Mouse (Mus musculus) ES-Bruce4 (cell line): ENCODE data around the gene Eef1akmt1. TPM values are rescaled to one million over a fixed set of nuclear protein-coding genes. Genes with fewer than 3 reads are reported as not detected.
A peak's percentile ranks its signal among the peaks of the same experiment; 100 is the strongest.

Experiments used
- H3K27ac ChIP-seq: 2 replicates; pipeline ENCODE4 v1.5.1; 2012; ENCODE audit warnings: low read length, inconsistent platforms; ENCODE audit not compliant: insufficient read depth
- H3K27me3 ChIP-seq: 2 replicates; pipeline ENCODE4 v1.6.1; 2012; ENCODE audit warnings: mild to moderate bottlenecking, low read length, inconsistent platforms; ENCODE audit not compliant: control insufficient read depth, poor library complexity, insufficient read depth, severe bottlenecking
- H3K36me3 ChIP-seq: 2 replicates; pipeline ENCODE4 v1.6.1; 2012; ENCODE audit warnings: inconsistent platforms, mild to moderate bottlenecking, low read length, moderate library complexity; ENCODE audit not compliant: control insufficient read depth, poor library complexity, insufficient read depth, severe bottlenecking
- H3K4me1 ChIP-seq: one replicate; pipeline ENCODE4 v1.8.1; 2011; ENCODE audit warnings: low read length; ENCODE audit not compliant: control insufficient read depth, insufficient read depth
- H3K4me3 ChIP-seq: 2 replicates; pipeline ENCODE4 v1.5.1; 2011; ENCODE audit warnings: low read depth, mild to moderate bottlenecking, low read length
- H3K9ac ChIP-seq: 2 replicates; pipeline ENCODE4 v1.6.1; 2012; ENCODE audit warnings: low read depth, mild to moderate bottlenecking, inconsistent platforms; ENCODE audit not compliant: poor library complexity, severe bottlenecking
- H3K9me3 ChIP-seq: replicated peaks from 2 replicates; pipeline ENCODE4 v1.6.1; 2012; ENCODE audit warnings: mild to moderate bottlenecking, low read length, inconsistent platforms; ENCODE audit not compliant: control insufficient read depth, poor library complexity, insufficient read depth, severe bottlenecking
- CTCF ChIP-seq: IDR thresholded peaks from one replicate; pipeline ENCODE4 v1.8.1; 2011; ENCODE audit warnings: low read depth, low read length
- EP300 ChIP-seq: IDR thresholded peaks from 2 replicates; pipeline ENCODE4 v1.6.1; 2011; ENCODE audit warnings: low read depth, low read length; ENCODE audit not compliant: insufficient read depth
- POLR2A ChIP-seq: IDR thresholded peaks from one replicate; pipeline ENCODE4 v1.8.1; 2011; ENCODE audit warnings: low read length; ENCODE audit not compliant: insufficient read depth
- polyA plus RNA-seq: library from polyadenylated mRNA; stranded (reverse); fragments of >200 nt; gene quantifications from 2 replicates; pipeline ENCODE4 v1.2.4, GENCODE M21; 2011; ENCODE audit warnings: low read depth; ENCODE audit not compliant: missing spikeins, insufficient read depth, insufficient read length

The Eef1akmt1 gene
- polyA plus RNA-seq, 1 experiment = 26.4 TPM

DNA sequence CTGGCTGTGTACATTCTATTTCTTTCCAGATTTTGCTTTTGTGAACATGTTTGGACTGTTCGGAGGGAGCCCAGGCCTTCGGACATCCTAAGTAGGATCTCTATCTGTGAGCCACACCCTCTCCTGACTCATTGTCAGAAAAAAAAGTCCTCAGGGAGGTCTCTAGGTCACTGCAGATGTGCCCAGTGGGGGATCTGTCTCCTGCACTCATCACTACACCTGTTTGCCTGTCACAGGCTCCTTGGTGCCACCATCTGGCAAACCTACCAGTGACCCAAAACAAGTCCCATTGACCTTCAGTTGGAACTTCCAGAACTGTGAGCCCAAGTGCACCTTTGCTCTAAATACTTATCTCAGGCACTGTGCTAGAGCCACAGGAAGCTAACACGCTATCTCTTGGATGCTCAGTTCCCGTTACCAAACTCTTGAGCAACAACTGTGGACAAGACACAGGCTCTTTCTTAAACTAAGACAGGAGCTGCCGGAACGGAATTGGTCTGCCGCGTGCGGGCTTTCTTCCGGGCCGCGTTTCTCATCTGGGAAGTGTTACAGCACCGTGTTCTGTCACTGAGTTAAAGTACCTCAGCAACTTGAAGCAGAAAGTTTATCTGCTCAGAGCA lies 27.9 kb downstream of the Eef1akmt1 start:
- no peaks in the 10 kb centered on the region for H3K27me3 ChIP-seq
- H3K9ac ChIP-seq = no peak overlapping the region
- peaks cover 4% of the 10 kb centered on the region for H3K4me1 ChIP-seq
- H3K4me3 ChIP-seq = no peak overlapping the region
- no peaks in the 10 kb centered on the region for H3K36me3 ChIP-seq
- H3K9me3 ChIP-seq = no peaks in the 10 kb centered on the region
- H3K27ac ChIP-seq = no peak overlapping the region
- TF ChIP-seq POLR2A (no peak), EP300 (peak; percentile 72)

DNA sequence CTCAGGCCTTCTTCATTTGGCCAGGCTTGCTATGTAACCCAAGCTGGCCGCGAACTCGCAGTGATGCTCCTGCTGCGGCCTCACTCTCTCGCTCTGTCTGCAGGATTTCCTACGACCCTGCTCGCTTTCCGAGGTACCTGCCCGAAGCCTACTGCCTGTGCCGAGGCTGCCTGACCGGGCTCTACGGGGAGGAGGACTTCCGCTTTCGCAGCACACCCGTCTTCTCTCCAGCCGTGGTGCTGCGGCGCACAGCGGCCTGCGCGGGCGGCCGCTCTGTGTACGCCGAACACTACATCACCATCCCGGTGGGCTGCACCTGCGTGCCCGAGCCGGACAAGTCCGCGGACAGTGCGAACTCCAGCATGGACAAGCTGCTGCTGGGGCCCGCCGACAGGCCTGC lies 29.2 kb downstream of the Eef1akmt1 start:
- Histone ChIP-seq H3K4me3 (peak overlapping the region; percentile 45), H3K9ac (peak overlapping the region; percentile 37), H3K27ac (no peak overlapping the region), H3K9me3 (no peaks in the 10 kb centered on the region), H3K4me1 (peaks cover 12% of the 10 kb centered on the region), H3K27me3 (no peaks in the 10 kb centered on the region), H3K36me3 (no peaks in the 10 kb centered on the region)
- TF ChIP-seq EP300 (no peak), POLR2A (peak; percentile 10)

DNA sequence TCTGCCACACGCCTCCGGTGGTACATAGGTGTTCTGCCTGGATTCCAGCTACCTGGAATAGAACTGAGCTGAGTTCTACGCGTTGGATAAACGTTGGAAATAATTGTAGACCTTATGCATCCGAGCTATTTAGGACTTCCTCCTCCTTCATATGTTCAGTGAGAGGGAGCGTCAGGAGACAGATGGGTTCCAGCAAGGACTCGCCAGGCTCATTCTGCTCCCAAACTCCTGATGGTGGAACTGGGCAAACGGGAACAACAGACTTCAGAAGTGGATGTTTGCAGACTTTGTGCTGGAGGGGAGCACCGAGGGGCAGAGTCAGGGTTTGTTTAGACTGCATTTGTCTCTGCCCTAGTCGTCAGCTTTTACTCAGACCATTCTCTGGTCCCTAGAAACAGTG lies 30.7 kb downstream of the Eef1akmt1 start:
- no peak overlapping the region for H3K9ac ChIP-seq
- H3K4me3 ChIP-seq = no peak overlapping the region
- H3K27me3 ChIP-seq = no peaks in the 10 kb centered on the region
- H3K36me3 ChIP-seq = no peaks in the 10 kb centered on the region
- H3K9me3 ChIP-seq = no peaks in the 10 kb centered on the region
- TF ChIP-seq POLR2A = no peak
- TF ChIP-seq EP300 = no peak
- TF ChIP-seq CTCF = no peak
- peaks cover 9% of the 10 kb centered on the region for H3K4me1 ChIP-seq
- H3K27ac ChIP-seq = no peak overlapping the region

DNA sequence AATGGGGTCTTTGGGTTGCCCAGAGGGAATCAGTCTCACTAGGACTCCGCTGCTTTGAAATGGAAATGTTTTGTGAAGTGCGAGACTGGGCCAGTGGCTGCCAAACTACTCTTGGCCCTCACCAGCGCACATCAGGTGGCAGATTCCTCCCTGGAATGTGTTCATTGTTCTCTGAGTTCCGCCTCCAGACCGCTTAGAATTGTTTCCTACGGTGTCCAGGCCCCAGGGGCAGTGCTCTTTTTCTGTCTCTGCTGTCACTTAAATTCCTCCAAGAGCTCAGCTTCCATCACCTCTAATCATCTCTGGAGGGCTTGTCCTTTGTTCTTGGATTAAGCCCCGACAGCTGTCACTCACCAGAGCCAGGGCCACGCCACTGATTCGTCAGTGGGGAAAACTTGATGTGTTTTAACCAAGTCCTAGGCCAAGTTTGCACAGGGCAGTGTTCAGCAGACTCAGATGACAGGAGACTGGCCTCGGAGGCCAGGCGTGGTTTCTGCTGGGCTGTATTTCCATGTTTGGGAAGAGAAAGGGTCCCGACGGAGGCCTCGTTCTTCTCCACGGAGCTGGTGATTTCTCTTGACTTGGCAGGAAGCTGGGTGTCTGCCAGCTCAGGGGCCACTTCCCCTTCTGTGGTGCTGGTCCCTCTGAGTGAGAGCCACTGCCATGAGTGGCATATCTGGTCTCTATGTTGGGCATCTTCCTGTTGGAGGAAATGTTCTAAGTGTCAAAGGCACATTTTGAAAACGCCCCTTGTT lies 34.0 kb downstream of the Eef1akmt1 start:
- no peak overlapping the region for H3K4me3 ChIP-seq
- peak overlapping the region; percentile 46; the same call in 1 of the 2 replicates for H3K27ac ChIP-seq
- no peaks in the 10 kb centered on the region for H3K9me3 ChIP-seq
- TF ChIP-seq EP300 (peak; percentile 94), CTCF (no peak), POLR2A (no peak)
- peaks cover 17% of the 10 kb centered on the region for H3K4me1 ChIP-seq
- H3K9ac ChIP-seq = no peak overlapping the region
- H3K36me3 ChIP-seq = no peaks in the 10 kb centered on the region
- H3K27me3 ChIP-seq = no peaks in the 10 kb centered on the region

DNA sequence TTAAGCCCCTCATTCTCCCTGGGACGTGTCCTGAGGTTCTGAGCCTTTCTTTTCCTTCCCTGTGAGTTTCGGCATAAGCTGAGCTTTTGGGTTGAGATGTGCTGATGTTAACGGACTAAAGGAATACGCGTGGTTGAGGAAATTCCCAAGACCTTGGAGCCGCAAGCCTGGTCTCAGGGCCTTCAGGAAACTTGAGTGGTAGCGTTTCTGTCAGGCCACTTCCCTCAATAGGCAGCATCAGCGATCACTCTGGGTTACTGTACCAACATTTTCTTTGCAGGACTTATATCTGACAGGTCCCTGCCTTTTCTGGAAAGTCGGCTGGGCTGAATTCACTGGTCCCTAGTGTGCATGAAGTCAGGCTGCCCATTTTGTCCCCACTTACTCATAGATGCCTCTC lies 34.6 kb downstream of the Eef1akmt1 start:
- peaks cover 17% of the 10 kb centered on the region for H3K4me1 ChIP-seq
- H3K27me3 ChIP-seq = no peaks in the 10 kb centered on the region
- H3K27ac ChIP-seq = no peak overlapping the region
- H3K9me3 ChIP-seq = no peaks in the 10 kb centered on the region
- no peak overlapping the region for H3K4me3 ChIP-seq
- no peak overlapping the region for H3K9ac ChIP-seq
- H3K36me3 ChIP-seq = no peaks in the 10 kb centered on the region
- TF ChIP-seq EP300 = no peak
- no peak for TF ChIP-seq CTCF
- no peak for TF ChIP-seq POLR2A

DNA sequence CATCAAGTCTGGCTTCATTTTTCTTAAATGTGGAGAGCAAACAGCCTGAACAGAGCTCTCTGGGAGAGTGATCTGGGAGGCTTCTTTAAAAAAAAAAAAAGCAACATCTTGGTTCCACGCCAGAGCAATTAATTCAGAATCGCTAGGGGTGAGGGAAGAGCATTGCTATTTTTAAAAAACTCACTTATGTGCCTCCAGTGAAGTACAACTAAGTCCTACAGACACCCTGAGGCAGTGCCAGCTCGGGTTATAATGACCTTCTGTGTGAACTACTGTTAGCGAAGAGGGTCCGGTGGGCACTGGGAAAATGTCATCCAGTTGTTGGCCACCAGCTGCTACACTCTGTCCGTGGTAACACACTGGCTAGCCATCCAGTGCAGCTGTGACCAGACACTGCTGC lies 35.8 kb downstream of the Eef1akmt1 start:
- H3K27me3 ChIP-seq = no peaks in the 10 kb centered on the region
- no peak overlapping the region for H3K4me3 ChIP-seq
- TF ChIP-seq EP300 (no peak), CTCF (no peak), POLR2A (no peak)
- no peak overlapping the region for H3K27ac ChIP-seq
- no peaks in the 10 kb centered on the region for H3K9me3 ChIP-seq
- no peak overlapping the region for H3K9ac ChIP-seq
- H3K36me3 ChIP-seq = no peaks in the 10 kb centered on the region
- H3K4me1 ChIP-seq = peaks cover 17% of the 10 kb centered on the region
